Mouse (Mus musculus): ENCODE measurements around the gene Sfxn1.

DNA sequence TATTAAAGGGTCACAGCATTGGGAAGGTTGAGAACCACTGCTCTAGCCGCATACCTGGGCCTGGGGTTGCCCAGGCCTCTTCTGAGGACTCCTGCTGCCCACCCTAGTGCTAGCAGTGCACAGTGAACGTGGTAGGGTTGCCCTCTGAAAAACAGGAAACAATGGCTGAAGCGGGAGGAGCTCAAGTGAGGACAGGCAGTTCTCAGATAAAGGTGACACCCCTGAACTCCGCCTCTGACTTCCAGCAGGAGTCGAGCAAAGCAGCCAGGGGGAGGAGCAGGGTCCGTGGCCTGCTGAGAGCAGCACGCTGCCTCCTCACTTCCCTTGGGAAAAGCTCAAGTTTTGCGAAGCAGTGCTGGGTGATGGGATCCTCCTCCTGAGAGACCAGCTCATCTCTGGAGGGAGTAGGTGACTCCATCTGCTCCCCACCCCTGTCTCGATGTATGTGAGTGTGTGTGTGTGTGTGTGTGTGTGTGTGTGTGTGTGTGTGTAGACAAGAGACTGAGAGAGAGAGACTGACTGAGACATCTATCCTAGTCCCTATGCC lies 82.1 kb downstream of the Sfxn1 start:
- no peak for TF ChIP-seq CTCF (IDR thresholded peaks at IDR 0.05; ENCODE audit: low read depth)
- no peak for TF ChIP-seq EP300 (IDR thresholded peaks at IDR 0.05; ENCODE audit: low read depth)
